Mouse (Mus musculus) testis, adult 2 months (tissue): ENCODE measurements at regions not wholly inside any gene's neighbourhood (a gene's known extent, or its start where the extent isn't known, plus 50 kb on each side); places are given as distances from the start of the nearest gene placed in this dataset.

Source experiments
- CTCF ChIP-seq: fragments of 200-500 bp; IDR thresholded peaks from 2 replicates; pipeline ENCODE4 v1.5.1; 2012; ENCODE audit warnings: low read depth, mild to moderate bottlenecking, inconsistent platforms, low read length, moderate library complexity; ENCODE audit not compliant: control insufficient read depth, insufficient read depth, insufficient replicate concordance
- POLR2A ChIP-seq: fragments of 200-500 bp; IDR thresholded peaks from 2 replicates; pipeline ENCODE4 v1.6.1; 2012; ENCODE audit warnings: low read depth, mild to moderate bottlenecking, inconsistent platforms, low read length, moderate library complexity; ENCODE audit not compliant: control insufficient read depth

DNA sequence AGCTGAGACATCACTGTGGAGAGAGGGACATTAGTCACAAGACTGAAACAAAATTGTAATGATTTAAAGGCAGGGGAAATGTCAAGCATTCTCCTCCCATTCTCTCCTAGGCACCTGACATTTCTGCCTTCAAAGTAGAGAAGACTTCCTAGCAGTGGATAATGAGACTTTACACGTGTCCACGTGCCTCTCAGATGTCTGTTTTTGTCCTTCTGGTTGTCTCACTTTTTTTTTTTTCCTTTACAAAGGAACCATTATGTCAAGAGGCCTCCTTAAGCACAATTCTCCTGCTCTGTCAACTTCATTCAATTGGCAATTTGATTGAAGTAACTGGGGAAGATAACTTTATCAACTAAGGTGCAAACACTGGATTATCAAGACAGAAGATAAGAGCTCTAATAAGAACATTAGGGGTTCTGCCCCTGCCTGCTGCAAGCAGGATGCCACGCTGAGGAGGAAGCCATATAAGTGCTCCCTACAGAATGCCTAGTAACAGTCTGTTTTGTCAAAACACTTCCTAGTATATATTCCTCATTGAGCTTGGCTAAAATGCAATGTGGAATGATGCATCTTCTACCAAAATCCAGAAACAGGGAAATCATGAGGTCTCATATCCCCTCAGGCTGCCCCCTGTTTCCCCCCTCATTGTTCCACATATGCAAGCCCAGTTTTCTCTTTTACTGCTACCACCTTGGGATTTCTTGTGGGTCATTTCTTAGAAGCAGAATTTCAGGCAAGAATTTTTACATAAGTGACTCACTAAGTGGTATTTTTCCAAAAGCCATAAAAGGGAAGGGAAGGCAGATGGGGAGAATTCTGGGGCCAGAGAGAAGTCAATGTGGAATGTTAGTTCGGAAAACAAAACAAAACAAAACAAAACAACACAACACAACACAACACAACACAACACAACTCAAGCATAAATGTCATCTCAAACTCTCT, 967.0 kb upstream of the Lrrc6 start:
- TF ChIP-seq POLR2A (no peak), CTCF (no peak)
